Mouse (Mus musculus): ENCODE measurements at regions not wholly inside any gene's neighbourhood (a gene's known extent, or its start where the extent isn't known, plus 50 kb on each side); places are given as distances from the start of the nearest gene placed in this dataset.

- WGBS: 83% methylated on average over 7 of the region's 7 CpGs
- H3K9ac ChIP-seq: no peak overlapping the region
- no peak overlapping the region for H3K4me3 ChIP-seq
- H3K36me3 ChIP-seq: no peaks in the 10 kb centered on the region
- peaks cover 25% of the 10 kb centered on the region for H3K27me3 ChIP-seq
- no peak for ATAC-seq (ENCODE audit: insufficient number of reproducible peaks, insufficient read depth, low FRiP score, low TSS enrichment, low read depth)
- H3K4me1 ChIP-seq: no peaks in the 10 kb centered on the region
- no peak overlapping the region for H3K27ac ChIP-seq
- H3K4me2 ChIP-seq: no peak overlapping the region
- H3K9me3 ChIP-seq: no peaks in the 10 kb centered on the region
Observed at GRCm38 (mm10) chrX:166964656-166965582, 244.2 kb downstream of the Tmsb4x start.

- Histone ChIP-seq H3K4me2 (no peak overlapping the region), H3K27ac (no peak overlapping the region), H3K9me3 (no peaks in the 10 kb centered on the region), H3K36me3 (no peaks in the 10 kb centered on the region), H3K9ac (no peak overlapping the region), H3K4me1 (no peaks in the 10 kb centered on the region), H3K4me3 (no peak overlapping the region), H3K27me3 (peaks cover 36% of the 10 kb centered on the region)
- no peak for ATAC-seq (ENCODE audit: insufficient number of reproducible peaks, insufficient read depth, low FRiP score, low TSS enrichment, low read depth)
- 64% methylated on average over 14 of the region's 14 CpGs for WGBS
Observed at GRCm38 (mm10) chrX:166952528-166953189, 256.5 kb downstream of the Tmsb4x start.

GRCm38 (mm10) chrX:166951011-166951410, 258.1 kb downstream of the Tmsb4x start:
- Histone ChIP-seq H3K4me2 (no peak overlapping the region), H3K36me3 (no peaks in the 10 kb centered on the region), H3K4me3 (no peak overlapping the region), H3K27me3 (peaks cover 31% of the 10 kb centered on the region), H3K9ac (no peak overlapping the region), H3K9me3 (no peaks in the 10 kb centered on the region), H3K27ac (no peak overlapping the region), H3K4me1 (no peaks in the 10 kb centered on the region)
- ATAC-seq (ENCODE audit: insufficient number of reproducible peaks, insufficient read depth, low FRiP score, low TSS enrichment, low read depth): no peak
- 80% methylated on average over 6 of the region's 6 CpGs for WGBS

- H3K9me3 ChIP-seq: no peaks in the 10 kb centered on the region
- no peak overlapping the region for H3K4me3 ChIP-seq
- no peak overlapping the region for H3K4me2 ChIP-seq
- peaks cover 43% of the 10 kb centered on the region for H3K27me3 ChIP-seq
- H3K9ac ChIP-seq: no peak overlapping the region
- no peak for ATAC-seq (ENCODE audit: insufficient number of reproducible peaks, insufficient read depth, low FRiP score, low TSS enrichment, low read depth)
- no peaks in the 10 kb centered on the region for H3K4me1 ChIP-seq
- H3K36me3 ChIP-seq: no peaks in the 10 kb centered on the region
- 81% methylated on average over 1 of the region's 1 CpGs for WGBS
- H3K27ac ChIP-seq: no peak overlapping the region
Observed at GRCm38 (mm10) chrX:166945915-166946314, 263.2 kb downstream of the Tmsb4x start.

GRCm38 (mm10) chrX:166945476-166945875, 263.6 kb downstream of the Tmsb4x start:
- Histone ChIP-seq H3K27ac (no peak overlapping the region), H3K4me2 (no peak overlapping the region), H3K36me3 (no peaks in the 10 kb centered on the region), H3K9me3 (no peaks in the 10 kb centered on the region), H3K9ac (no peak overlapping the region), H3K27me3 (peaks cover 44% of the 10 kb centered on the region), H3K4me1 (no peaks in the 10 kb centered on the region), H3K4me3 (no peak overlapping the region)
- 51% methylated on average over 1 of the region's 1 CpGs for WGBS
- ATAC-seq (ENCODE audit: insufficient number of reproducible peaks, insufficient read depth, low FRiP score, low TSS enrichment, low read depth): no peak

- H3K9ac ChIP-seq: no peak overlapping the region
- no peak for ATAC-seq (ENCODE audit: insufficient number of reproducible peaks, insufficient read depth, low FRiP score, low TSS enrichment, low read depth)
- H3K27ac ChIP-seq: no peak overlapping the region
- WGBS: 79% methylated on average over 2 of the region's 2 CpGs
- no peak overlapping the region for H3K4me2 ChIP-seq
- no peaks in the 10 kb centered on the region for H3K9me3 ChIP-seq
- peaks cover 38% of the 10 kb centered on the region for H3K27me3 ChIP-seq
- H3K36me3 ChIP-seq: no peaks in the 10 kb centered on the region
- H3K4me1 ChIP-seq: no peaks in the 10 kb centered on the region
- no peak overlapping the region for H3K4me3 ChIP-seq
Observed at GRCm38 (mm10) chrX:166933766-166934165, 275.3 kb downstream of the Tmsb4x start.

GRCm38 (mm10) chrX:166932472-166932871, 276.6 kb downstream of the Tmsb4x start:
- Histone ChIP-seq H3K9ac (no peak overlapping the region), H3K36me3 (no peaks in the 10 kb centered on the region), H3K4me3 (no peak overlapping the region), H3K27ac (no peak overlapping the region), H3K9me3 (no peaks in the 10 kb centered on the region), H3K4me1 (no peaks in the 10 kb centered on the region), H3K4me2 (no peak overlapping the region), H3K27me3 (peaks cover 30% of the 10 kb centered on the region; the same call in 1 of the 2 replicates)
- ATAC-seq (ENCODE audit: insufficient number of reproducible peaks, insufficient read depth, low FRiP score, low TSS enrichment, low read depth): no peak

GRCm38 (mm10) chrX:166931048-166931447, 278.1 kb downstream of the Tmsb4x start:
- H3K4me2 ChIP-seq: no peak overlapping the region
- no peak overlapping the region for H3K9ac ChIP-seq
- ATAC-seq (ENCODE audit: insufficient number of reproducible peaks, insufficient read depth, low FRiP score, low TSS enrichment, low read depth): no peak
- WGBS: 70% methylated on average over 4 of the region's 4 CpGs
- H3K9me3 ChIP-seq: no peaks in the 10 kb centered on the region
- no peak overlapping the region for H3K4me3 ChIP-seq
- H3K4me1 ChIP-seq: no peaks in the 10 kb centered on the region
- no peaks in the 10 kb centered on the region for H3K36me3 ChIP-seq
- H3K27ac ChIP-seq: no peak overlapping the region
- H3K27me3 ChIP-seq: peaks cover 22% of the 10 kb centered on the region; the same call in 1 of the 2 replicates

- Histone ChIP-seq H3K4me1 (no peaks in the 10 kb centered on the region), H3K4me3 (no peak overlapping the region), H3K27ac (no peak overlapping the region), H3K9me3 (no peaks in the 10 kb centered on the region), H3K27me3 (peaks cover 32% of the 10 kb centered on the region; the same call in 1 of the 2 replicates), H3K4me2 (no peak overlapping the region), H3K9ac (no peak overlapping the region), H3K36me3 (no peaks in the 10 kb centered on the region)
- 53% methylated on average over 6 of the region's 6 CpGs for WGBS
- no peak for ATAC-seq (ENCODE audit: insufficient number of reproducible peaks, insufficient read depth, low FRiP score, low TSS enrichment, low read depth)
Observed at GRCm38 (mm10) chrX:166929716-166930420, 279.2 kb downstream of the Tmsb4x start.

GRCm38 (mm10) chrX:166915356-166915953, 293.7 kb downstream of the Tmsb4x start:
- Histone ChIP-seq H3K27ac (no peak overlapping the region), H3K4me2 (no peak overlapping the region), H3K4me3 (no peak overlapping the region), H3K27me3 (peaks cover 30% of the 10 kb centered on the region), H3K9ac (no peak overlapping the region), H3K9me3 (no peaks in the 10 kb centered on the region), H3K4me1 (no peaks in the 10 kb centered on the region), H3K36me3 (no peaks in the 10 kb centered on the region)
- 58% methylated on average over 2 of the region's 2 CpGs for WGBS
- no peak for ATAC-seq (ENCODE audit: insufficient number of reproducible peaks, insufficient read depth, low FRiP score, low TSS enrichment, low read depth)

- Histone ChIP-seq H3K27ac (no peak overlapping the region), H3K36me3 (no peaks in the 10 kb centered on the region), H3K4me2 (no peak overlapping the region), H3K9me3 (no peaks in the 10 kb centered on the region), H3K27me3 (peaks cover 18% of the 10 kb centered on the region), H3K4me3 (no peak overlapping the region), H3K9ac (no peak overlapping the region), H3K4me1 (no peaks in the 10 kb centered on the region)
- 68% methylated on average over 6 of the region's 6 CpGs for WGBS
- ATAC-seq (ENCODE audit: insufficient number of reproducible peaks, insufficient read depth, low FRiP score, low TSS enrichment, low read depth): no peak
Observed at GRCm38 (mm10) chrX:166906602-166907001, 302.5 kb downstream of the Tmsb4x start.

All from embryonic facial prominence, embryonic 13.5 days (tissue).